In genomic region chr1:156205164-156205563, GRCm38 (mm10) we compare ENCODE assay signal across 10 mouse cellular contexts. TPM values are rescaled to one million over a fixed set of nuclear protein-coding genes. Genes with fewer than 3 reads are reported as not detected.
DNase-seq lines count a peak whose midpoint lies in the region; ATAC-seq and TF ChIP-seq lines count a peak whose summit lies in the region.
"Had no signal": no experiment of that assay in that cellular context is flagged by ENCODE, and none has a peak within 500 bp of the region (broad histone marks: within the 10 kb centered on the region; RNA-seq: fewer than 3 reads in every experiment).

No protein-coding gene starts in this region.

- peak overlapping the region; percentile 35 for H3K4me3 ChIP-seq in kidney, postnatal 0 days (replicated peaks; ENCODE audit: low read depth, low read length)
- H3K4me3 ChIP-seq in embryonic facial prominence, embryonic 14.5 days (ENCODE audit: low read depth, low read length) = peak overlapping the region; percentile 38
- peak overlapping the region; percentile 40 for H3K4me3 ChIP-seq in intestine, embryonic 16.5 days (ENCODE audit: low read length)
- peak overlapping the region; percentile 42 for H3K4me3 ChIP-seq in neural tube, embryonic 13.5 days
- H3K4me3 ChIP-seq: erythroblast, embryonic 14.5 days had no signal

- H3K27me3 ChIP-seq in kidney, postnatal 0 days (ENCODE audit: insufficient read depth, low read length) = peaks cover 45% of the 10 kb centered on the region
- H3K27me3 ChIP-seq in embryonic facial prominence, embryonic 14.5 days (replicated peaks; ENCODE audit: control insufficient read depth, insufficient read depth, low read length) = peaks cover 55% of the 10 kb centered on the region
- peaks cover 38% of the 10 kb centered on the region for H3K27me3 ChIP-seq in intestine, embryonic 16.5 days (replicated peaks; ENCODE audit: control insufficient read depth, insufficient read depth, low read length)
- peaks cover 55% of the 10 kb centered on the region for H3K27me3 ChIP-seq in neural tube, embryonic 13.5 days

- no peak for TF ChIP-seq CTCF in kidney, postnatal 0 days (IDR thresholded peaks at IDR 0.05; ENCODE audit: low read depth)

- DNase-seq in kidney, postnatal 0 days (ENCODE audit: low spot score) = no peak
- DNase-seq in kidney, adult 11 months = no peak
- no peak for DNase-seq in embryonic facial prominence, embryonic 14.5 days (ENCODE audit: low spot score)
- DNase-seq in right cerebral cortex, adult 18-20 months = no peak
- no peak for DNase-seq in layer of hippocampus, adult 18-20 months (ENCODE audit: low spot score in 2 of 2)
- DNase-seq in thymus, postnatal 10 days (ENCODE audit: low spot score in 2 of 2) = no peak

- H3K4me2 ChIP-seq in kidney, postnatal 0 days (ENCODE audit: low read length) = peak overlapping the region; percentile 57
- H3K4me2 ChIP-seq in embryonic facial prominence, embryonic 14.5 days (ENCODE audit: low read depth, low read length) = peak overlapping the region; percentile 60
- peak overlapping the region; percentile 66 for H3K4me2 ChIP-seq in intestine, embryonic 16.5 days (ENCODE audit: low read depth, low read length)
- H3K4me2 ChIP-seq in neural tube, embryonic 13.5 days = peak overlapping the region; percentile 70

- no peak for ATAC-seq in kidney, postnatal 0 days (replicated peaks; ENCODE audit: low FRiP score, low read depth)
- no peak for ATAC-seq in embryonic facial prominence, embryonic 14.5 days (ENCODE audit: low read depth)
- no peak for ATAC-seq in intestine, embryonic 16.5 days
- peak; percentile 25; the same call in 1 of the 2 replicates for ATAC-seq in neural tube, embryonic 13.5 days (ENCODE audit: low read depth)

- H3K4me1 ChIP-seq in kidney, postnatal 0 days (replicated peaks; ENCODE audit: insufficient read depth, low read length) = peaks cover 6% of the 10 kb centered on the region; the same call in 1 of the 2 replicates
- H3K4me1 ChIP-seq in embryonic facial prominence, embryonic 14.5 days (ENCODE audit: control insufficient read depth, insufficient read depth, low read length) = 0 out of 2 replicates have a peak, but pooled peaks cover 8% of the 10 kb centered on the region
- H3K4me1 ChIP-seq in intestine, embryonic 16.5 days (ENCODE audit: control insufficient read depth, insufficient read depth, low read length) = 0 out of 2 replicates have a peak, but pooled peaks cover 5% of the 10 kb centered on the region
- H3K4me1 ChIP-seq in neural tube, embryonic 13.5 days (replicated peaks) = peaks cover 31% of the 10 kb centered on the region

- H3K9ac ChIP-seq in kidney, postnatal 0 days (ENCODE audit: low read depth, low read length) = no peak overlapping the region
- peak overlapping the region; percentile 25; the same call in 1 of the 2 replicates for H3K9ac ChIP-seq in embryonic facial prominence, embryonic 14.5 days (ENCODE audit: low read depth, low read length)
- peak overlapping the region; percentile 41; the same call in 1 of the 2 replicates for H3K9ac ChIP-seq in intestine, embryonic 16.5 days (ENCODE audit: low read depth, low read length)
- H3K9ac ChIP-seq in neural tube, embryonic 13.5 days = peak overlapping the region; percentile 72

- no peaks in the 10 kb centered on the region for H3K36me3 ChIP-seq in kidney, postnatal 0 days (ENCODE audit: insufficient read depth, low read length)
- H3K36me3 ChIP-seq in embryonic facial prominence, embryonic 14.5 days (ENCODE audit: control insufficient read depth, insufficient read depth, low read length) = no peaks in the 10 kb centered on the region
- no peaks in the 10 kb centered on the region for H3K36me3 ChIP-seq in intestine, embryonic 16.5 days (ENCODE audit: control insufficient read depth, insufficient read depth, low read length)
- H3K36me3 ChIP-seq in neural tube, embryonic 13.5 days = no peaks in the 10 kb centered on the region
- H3K36me3 ChIP-seq: G1E had no signal

- no peak overlapping the region for H3K27ac ChIP-seq in kidney, postnatal 0 days
- no peak overlapping the region for H3K27ac ChIP-seq in embryonic facial prominence, embryonic 14.5 days (replicated peaks; ENCODE audit: low read depth, low read length)
- H3K27ac ChIP-seq in intestine, embryonic 16.5 days (ENCODE audit: low read length) = peak overlapping the region; percentile 37; the same call in 1 of the 2 replicates
- no peak overlapping the region for H3K27ac ChIP-seq in neural tube, embryonic 13.5 days (replicated peaks)

- no peaks in the 10 kb centered on the region for H3K9me3 ChIP-seq in kidney, postnatal 0 days (replicated peaks; ENCODE audit: low read length)
- H3K9me3 ChIP-seq in embryonic facial prominence, embryonic 14.5 days (ENCODE audit: control insufficient read depth, low read length) = no peaks in the 10 kb centered on the region
- H3K9me3 ChIP-seq in intestine, embryonic 16.5 days (ENCODE audit: control insufficient read depth, low read length) = no peaks in the 10 kb centered on the region
- H3K9me3 ChIP-seq in neural tube, embryonic 13.5 days = no peaks in the 10 kb centered on the region

- 18% methylated on average over 10 of the region's 10 CpGs for WGBS in kidney, postnatal 0 days
- 11% methylated on average over 10 of the region's 10 CpGs for WGBS in embryonic facial prominence, embryonic 14.5 days
- WGBS in intestine, embryonic 16.5 days = 22% methylated on average over 10 of the region's 10 CpGs
- WGBS in neural tube, embryonic 13.5 days = 18% methylated on average over 10 of the region's 10 CpGs

RNA-seq across cellular contexts. Expression of gene Fam163a, which starts 0.3 kb away (rescaled TPM):
- polyA plus RNA-seq in kidney, postnatal 0 days (2015; fragmentation: Nextera tagmentation; extraction: Ambion mirVana) = 0.63 and 0.94 TPM in 2 replicates
- 0.64 and 0.92 TPM in 2 replicates for polyA plus RNA-seq in embryonic facial prominence, embryonic 14.5 days (2014; fragmentation: Nextera tagmentation; extraction: Ambion mirVana)
- 4.3 and 4.4 TPM in 2 replicates for polyA plus RNA-seq in intestine, embryonic 16.5 days (2015; fragmentation: Nextera tagmentation; extraction: Ambion mirVana)
- 6.2 and 7.2 TPM in 2 replicates for polyA plus RNA-seq in neural tube, embryonic 13.5 days (2015; fragmentation: Nextera tagmentation; extraction: Ambion mirVana)
- total RNA-seq in layer of hippocampus, adult 18-20 months (2021) = 10 to 100 TPM; 13.6 to 14.1 TPM
- polyA plus RNA-seq: G1E had no signal
